Comparison of ENCODE assay signal across 17 mouse cellular contexts in the genomic region with DNA sequence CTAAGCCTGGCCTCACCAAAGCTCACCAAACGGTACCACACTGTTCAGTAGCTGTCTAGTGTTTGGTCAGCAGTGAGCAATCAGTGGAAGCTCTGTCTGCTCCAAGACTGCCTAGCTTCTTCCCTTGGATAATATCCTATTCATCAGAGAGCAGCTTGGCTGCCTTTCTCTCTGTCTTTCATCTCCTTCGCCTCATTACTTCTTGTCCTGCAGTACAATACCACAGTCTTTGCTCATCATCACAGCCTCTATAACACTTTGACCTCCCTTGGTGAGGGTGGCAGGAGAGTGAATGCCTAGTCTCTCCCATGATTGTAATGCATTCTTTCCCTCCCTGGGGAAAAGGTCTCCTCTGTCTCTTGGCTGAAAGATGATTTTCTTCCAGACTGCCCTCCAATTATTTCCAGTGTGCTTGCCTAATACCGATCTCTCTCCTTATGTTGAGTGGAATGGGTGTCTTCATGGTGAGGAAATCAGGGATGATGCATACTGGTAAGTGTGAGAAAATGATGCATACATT.
DNase-seq lines count a peak whose midpoint lies in the region; TF ChIP-seq lines count a peak whose summit lies in the region.
"Had no signal": no experiment of that assay in that cellular context is flagged by ENCODE, and none has a peak within 500 bp of the region (broad histone marks: within the 10 kb centered on the region; RNA-seq: fewer than 3 reads in every experiment).

No protein-coding gene starts in this region.

- peak; percentile 75 for DNase-seq in heart, adult 11 months
- no peak for DNase-seq in heart, postnatal 14 days
- DNase-seq in Muller cell, postnatal 12 days (ENCODE audit: inconsistent ontology term): peak; percentile 93
- peak; percentile 2 for DNase-seq in lung, postnatal 14 days
- DNase-seq in right cerebral cortex, postnatal 4 days: no peak
- no peak for DNase-seq in urinary bladder, postnatal 4 days (ENCODE audit: low spot score in 2 of 2)
- DNase-seq in kidney, adult 18-20 months: no peak
- DNase-seq: adrenal gland, postnatal 25 days; heart, adult 2 months; heart, postnatal 10 days; kidney, postnatal 25 days; left cerebral cortex, postnatal 4 days; liver, embryonic 13.5 days; right cerebral cortex, adult 18-20 months had no signal

- TF ChIP-seq CTCF in embryonic fibroblast, embryonic 13.5 days (IDR thresholded peaks at IDR 0.05; ENCODE audit: borderline replicate concordance, insufficient read depth, low read length): no peak

- TF ChIP-seq POLR2A in embryonic fibroblast, embryonic 13.5 days (IDR thresholded peaks at IDR 0.05; ENCODE audit: low read depth, low read length): no peak

- 0 out of 2 replicates have a peak, but pooled peaks cover 2% of the 10 kb centered on the region for H3K4me1 ChIP-seq in embryonic fibroblast, embryonic 13.5 days (ENCODE audit: control insufficient read depth, insufficient read depth, low read length)
- H3K4me1 ChIP-seq: intestine, embryonic 15.5 days; liver, embryonic 13.5 days had no signal

- H3K27ac ChIP-seq in embryonic fibroblast, embryonic 13.5 days (ENCODE audit: insufficient read depth, low read length): peak overlapping the region; percentile 37; the same call in 1 of the 2 replicates
- H3K27ac ChIP-seq: heart, adult 2 months; intestine, embryonic 15.5 days; liver, embryonic 13.5 days; midbrain, embryonic 12.5 days had no signal

- H3K4me3 ChIP-seq in embryonic fibroblast, embryonic 13.5 days (ENCODE audit: insufficient read depth, low read length): no peak overlapping the region
- H3K4me3 ChIP-seq: heart, adult 2 months; intestine, embryonic 15.5 days; liver, embryonic 13.5 days; midbrain, embryonic 12.5 days had no signal

- intact Hi-C loops in heart, postnatal 14 days (cut with DNase I): no loop called here

Comparison
In these comparisons a context has a peak if more than half of its experiments do, and no peak if none do; other contexts are left out.
1. DNase-seq: peak in heart, adult 11 months (single experiment), Muller cell, postnatal 12 days (single experiment) and lung, postnatal 14 days (single experiment); none in heart, postnatal 14 days (0 of 2), right cerebral cortex, postnatal 4 days (single experiment), urinary bladder, postnatal 4 days (0 of 2) and kidney, adult 18-20 months (single experiment).